Mouse (Mus musculus) small intestine, adult 2 months (tissue): ENCODE data around the gene Zfp992.
"Not testable (repeated sequence)": the region's sequence is repeated elsewhere in the genome, so short reads cannot be mapped to it uniquely, and the experiment has no call there.

Source experiments
- CTCF ChIP-seq: fragments of 200-500 bp; IDR thresholded peaks from 2 replicates; pipeline ENCODE4 v1.5.1; 2012; ENCODE audit warnings: low read depth, mild to moderate bottlenecking, control low read depth, inconsistent platforms, low read length, moderate library complexity, mixed read lengths; ENCODE audit not compliant: insufficient replicate concordance, insufficient read length; ENCODE audit errors: extremely low read depth
- POLR2A ChIP-seq: fragments of 200-500 bp; IDR thresholded peaks from 2 replicates; pipeline ENCODE4 v1.6.1; 2012; ENCODE audit warnings: low read depth, mild to moderate bottlenecking, control low read depth, inconsistent platforms, low read length, moderate library complexity

- TF ChIP-seq CTCF, POLR2A: not testable (repeated sequence)
Observed at GRCm38 (mm10) chr4:146480376-146481096, 31.7 kb downstream of the Zfp992 start.
